Comparison of ENCODE assay signal across 17 mouse cellular contexts in the genomic region with DNA sequence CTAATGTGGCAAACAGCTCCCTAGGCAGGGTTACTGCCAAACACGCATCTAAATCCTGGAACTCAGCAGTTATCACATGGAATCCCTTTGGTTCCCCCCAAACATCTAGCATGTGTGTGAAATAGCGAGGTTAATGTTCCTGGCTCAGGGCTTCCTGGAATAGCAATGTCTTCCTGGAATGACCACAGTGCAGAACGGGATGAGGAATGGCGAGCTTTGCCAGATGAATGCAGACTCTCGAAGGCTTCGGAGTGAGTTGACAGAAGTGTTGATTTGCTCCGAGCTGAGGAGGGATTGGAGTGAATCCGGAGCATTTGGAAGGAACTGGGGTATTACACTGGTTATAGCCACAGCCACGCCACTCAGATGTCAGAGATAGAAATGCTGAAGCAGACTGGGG. TPM values are rescaled to one million over a fixed set of nuclear protein-coding genes. Genes with fewer than 3 reads are reported as not detected.
DNase-seq lines count a peak whose midpoint lies in the region; ATAC-seq and TF ChIP-seq lines count a peak whose summit lies in the region.
"Had no signal": no experiment of that assay in that cellular context is flagged by ENCODE, and none has a peak within 500 bp of the region (broad histone marks: within the 10 kb centered on the region; RNA-seq: fewer than 3 reads in every experiment).

No protein-coding gene starts in this region.

- TF ChIP-seq CTCF in gastrocnemius, adult 2 months (IDR thresholded peaks at IDR 0.05), result no peak

- no peak overlapping the region for H3K4me3 ChIP-seq in limb, embryonic 14.5 days (replicated peaks; ENCODE audit: low read length)
- no peak overlapping the region for H3K4me3 ChIP-seq in limb, embryonic 10.5 days
- H3K4me3 ChIP-seq in gastrocnemius, adult 2 months, result peak overlapping the region; percentile 36
- H3K4me3 ChIP-seq: hindbrain, embryonic 15.5 days; megakaryocyte, embryonic 14.5 days; neural tube, embryonic 13.5 days had no signal

- peak; percentile 21 for DNase-seq in limb, embryonic 14.5 days (ENCODE audit: low spot score)
- no peak for DNase-seq in limb, embryonic 10.5 days (ENCODE audit: low spot score)
- peak; percentile 46 for DNase-seq in gastrocnemius, adult 2 months
- peak; percentile 54 to 58 for DNase-seq in heart, adult 9 months (ENCODE audit: low spot score in 2 of 2)
- peak; percentile 28 for DNase-seq in lung, postnatal 14 days
- DNase-seq in thymus, postnatal 10 days (ENCODE audit: low spot score in 2 of 2), result no peak
- DNase-seq: cerebellum, postnatal 10 days; kidney, adult 11 months; kidney, postnatal 36 days; lung, embryonic 14.5 days; thymus, postnatal 14 days had no signal

- no peak for ATAC-seq in limb, embryonic 14.5 days (ENCODE audit: low FRiP score, low read depth)
- no peak for ATAC-seq in erythroblast, adult 5-6 weeks (replicated peaks; ENCODE audit: low FRiP score, poor library complexity, severe bottlenecking)
- ATAC-seq: forebrain, embryonic 14.5 days had no signal

- no peaks in the 10 kb centered on the region for H3K27me3 ChIP-seq in limb, embryonic 14.5 days (ENCODE audit: control insufficient read depth, insufficient read depth, low read length)
- no peaks in the 10 kb centered on the region for H3K27me3 ChIP-seq in limb, embryonic 10.5 days (ENCODE audit: low read depth, poor library complexity, severe bottlenecking)
- H3K27me3 ChIP-seq: hindbrain, embryonic 15.5 days; megakaryocyte, embryonic 14.5 days; neural tube, embryonic 13.5 days had no signal

- WGBS in limb, embryonic 14.5 days, result 81% methylated on average over 9 of the region's 9 CpGs
- 90% methylated on average over 9 of the region's 9 CpGs for WGBS in limb, embryonic 10.5 days

- no peaks in the 10 kb centered on the region for H3K9me3 ChIP-seq in limb, embryonic 14.5 days (ENCODE audit: control insufficient read depth, low read length)
- no peaks in the 10 kb centered on the region for H3K9me3 ChIP-seq in limb, embryonic 10.5 days (replicated peaks)
- H3K9me3 ChIP-seq: hindbrain, embryonic 15.5 days; neural tube, embryonic 13.5 days had no signal

- intact Hi-C loops in gastrocnemius, adult 2 months (cut with DNase I), result no loop called here

- H3K27ac ChIP-seq in limb, embryonic 14.5 days (replicated peaks; ENCODE audit: low read depth, low read length), result no peak overlapping the region
- no peak overlapping the region for H3K27ac ChIP-seq in limb, embryonic 10.5 days
- H3K27ac ChIP-seq in gastrocnemius, adult 2 months, result peak overlapping the region; percentile 48
- H3K27ac ChIP-seq: hindbrain, embryonic 15.5 days; neural tube, embryonic 13.5 days; stomach, postnatal 0 days had no signal

- H3K9ac ChIP-seq in limb, embryonic 14.5 days (ENCODE audit: low read depth, low read length, severe bottlenecking), result no peak overlapping the region
- H3K9ac ChIP-seq: hindbrain, embryonic 15.5 days; lung, embryonic 14.5 days; neural tube, embryonic 13.5 days had no signal

- TF ChIP-seq POLR2A in limb, embryonic 14.5 days (IDR thresholded peaks at IDR 0.05; ENCODE audit: borderline replicate concordance, extremely low read depth, insufficient read depth, insufficient read length), result no peak

- H3K4me1 ChIP-seq in limb, embryonic 14.5 days (ENCODE audit: control insufficient read depth, insufficient read depth, low read length), result no peaks in the 10 kb centered on the region
- H3K4me1 ChIP-seq in limb, embryonic 10.5 days, result no peaks in the 10 kb centered on the region
- H3K4me1 ChIP-seq: hindbrain, embryonic 15.5 days; megakaryocyte, embryonic 14.5 days; neural tube, embryonic 13.5 days had no signal

- H3K36me3 ChIP-seq in limb, embryonic 14.5 days (ENCODE audit: control insufficient read depth, insufficient read depth, low read length), result no peaks in the 10 kb centered on the region
- no peaks in the 10 kb centered on the region for H3K36me3 ChIP-seq in limb, embryonic 10.5 days
- H3K36me3 ChIP-seq: hindbrain, embryonic 15.5 days; neural tube, embryonic 13.5 days had no signal

- H3K4me2 ChIP-seq in limb, embryonic 14.5 days (replicated peaks; ENCODE audit: low read depth, low read length, severe bottlenecking), result no peak overlapping the region
- H3K4me2 ChIP-seq: hindbrain, embryonic 15.5 days; lung, embryonic 14.5 days; neural tube, embryonic 13.5 days had no signal

RNA-seq across cellular contexts. Expression of gene Uqcrfs1, which starts 21.2 kb away (rescaled TPM):
- polyA plus RNA-seq in limb, embryonic 14.5 days (2012; rRNA removed), result 113 and 117 TPM in 2 replicates
- 191 and 192 TPM in 2 replicates for polyA plus RNA-seq in limb, embryonic 14.5 days (2014; fragmentation: Nextera tagmentation; extraction: Ambion mirVana)
- polyA plus RNA-seq in limb, embryonic 10.5 days (2016; fragmentation: Nextera tagmentation; extraction: Ambion mirVana), result 228 and 233 TPM in 2 replicates
- 100 to 1,000 TPM; 441 to 666 TPM for total RNA-seq in gastrocnemius, adult 2 months (2021)
- total RNA-seq in erythroblast, adult 5-6 weeks (2015; ENCODE audit: low replicate concordance), result 54.1 and 56.7 TPM in 2 replicates
- total RNA-seq in erythroblast, adult 5-6 weeks (2017; ENCODE audit: low replicate concordance), result 30.5 and 49.2 TPM in 2 replicates

Comparison
In these comparisons a context has a peak if more than half of its experiments do, and no peak if none do; other contexts are left out.
1. DNase-seq: peak in limb, embryonic 14.5 days (single experiment), gastrocnemius, adult 2 months (single experiment), heart, adult 9 months (2 of 2) and lung, postnatal 14 days (single experiment); none in limb, embryonic 10.5 days (single experiment) and thymus, postnatal 10 days (0 of 2).
2. RNA of gene Uqcrfs1, which starts 21.2 kb away (total RNA-seq): 441 to 666 TPM in gastrocnemius, adult 2 months; 30.5 to 56.7 TPM in erythroblast, adult 5-6 weeks; every median in the first group is over 4 times any median in the second.